Mouse (Mus musculus) CH12.LX (cell line): ENCODE data around the gene Gfi1b. TPM values are rescaled to one million over a fixed set of nuclear protein-coding genes. Genes with fewer than 3 reads are reported as not detected.

Experiments
- DNase-seq: peaks from one replicate; pipeline ENCODE4 v3.0.0-alpha.2; 2013; ENCODE audit errors: extremely low read depth
- H3K27ac ChIP-seq: 2 replicates; pipeline ENCODE4 v1.5.1; 2012; ENCODE audit warnings: low read depth, mild to moderate bottlenecking, control low read depth, moderate library complexity; ENCODE audit not compliant: insufficient read depth
- H3K27me3 ChIP-seq: replicated peaks from 2 replicates; pipeline ENCODE3; 2012; ENCODE audit warnings: inconsistent platforms
- H3K36me3 ChIP-seq, 2 experiments: replicated peaks in 1 of 2; 2 replicates each; pipeline versions ENCODE3 to v1.6.1; 2012; ENCODE audit warnings: inconsistent platforms in 1 of 2, low read length in 1 of 2, mild to moderate bottlenecking in 1 of 2, mixed read lengths in 1 of 2, moderate library complexity in 1 of 2; ENCODE audit not compliant: control insufficient read depth in 1 of 2, insufficient read depth in 1 of 2
- H3K4me1 ChIP-seq, 2 experiments: 2 replicates each; pipeline ENCODE4 v1.6.1; 2012; ENCODE audit warnings: inconsistent platforms in 1 of 2, moderate library complexity in 1 of 2; ENCODE audit not compliant: insufficient read depth in 2 of 2, control insufficient read depth in 1 of 2
- H3K4me2 ChIP-seq: 2 replicates; pipeline ENCODE4 v1.6.1; 2012; ENCODE audit warnings: low read depth, mild to moderate bottlenecking, control low read depth; ENCODE audit not compliant: poor library complexity, insufficient read depth, severe bottlenecking
- H3K4me3 ChIP-seq, 3 experiments: fragments of 150-350 bp in 1 of 3; sonication (generic) in 1 of 3; replicated peaks in 1 of 3; 2 replicates each; pipeline versions ENCODE3 to v1.5.1; 2011 to 2012; ENCODE audit warnings: low read depth in 2 of 3, low read length in 2 of 3, mild to moderate bottlenecking in 2 of 3, moderate library complexity in 2 of 3, control low read depth in 1 of 3, improper control_type of control experiment in 1 of 3, inconsistent platforms in 1 of 3, mixed read lengths in 1 of 3; ENCODE audit not compliant: poor library complexity in 1 of 3
- H3K79me2 ChIP-seq: replicated peaks from 2 replicates; pipeline ENCODE4 v1.6.1; 2012; ENCODE audit warnings: mild to moderate bottlenecking, moderate library complexity; ENCODE audit not compliant: control insufficient read depth, poor library complexity, insufficient read depth, severe bottlenecking; ENCODE audit errors: extremely low read depth
- H3K9ac ChIP-seq: 2 replicates; pipeline ENCODE4 v1.6.1; 2012; ENCODE audit warnings: low read depth, mild to moderate bottlenecking, control low read depth, moderate library complexity; ENCODE audit not compliant: insufficient read depth
- H3K9me3 ChIP-seq: replicated peaks from 2 replicates; pipeline ENCODE3; 2012; ENCODE audit warnings: low read length, inconsistent platforms, mixed read lengths
- ETS1 ChIP-seq: conservative IDR thresholded peaks from 2 replicates; pipeline ENCODE4 v1.6.1; 2012; ENCODE audit warnings: low read depth, mild to moderate bottlenecking, inconsistent platforms, low read length, improper control_type of control experiment, moderate library complexity
- JUN ChIP-seq: IDR thresholded peaks from 2 replicates; pipeline ENCODE4 v1.6.1; 2011; ENCODE audit warnings: low read depth, mild to moderate bottlenecking, low read length, improper control_type of control experiment, moderate library complexity; ENCODE audit not compliant: insufficient read depth
- JUND ChIP-seq: conservative IDR thresholded peaks from 2 replicates; pipeline ENCODE4 v1.6.1; 2011; ENCODE audit warnings: low read depth, low read length, improper control_type of control experiment
- MAZ ChIP-seq: IDR thresholded peaks from 2 replicates; pipeline ENCODE4 v1.6.1; 2012; ENCODE audit warnings: low read depth, mild to moderate bottlenecking, inconsistent platforms, low read length, improper control_type of control experiment, moderate library complexity
- MEF2A ChIP-seq: IDR thresholded peaks from 2 replicates; pipeline ENCODE4 v1.6.1; 2014; ENCODE audit warnings: low read depth, mild to moderate bottlenecking, inconsistent platforms, low read length, improper control_type of control experiment, borderline replicate concordance
- MXI1 ChIP-seq: IDR thresholded peaks from 2 replicates; pipeline ENCODE4 v1.6.1; 2011; ENCODE audit warnings: mild to moderate bottlenecking, low read depth, low read length, improper control_type of control experiment
- NELFE ChIP-seq: IDR thresholded peaks from 2 replicates; pipeline ENCODE4 v1.6.1; 2011; ENCODE audit warnings: low read depth, low read length, improper control_type of control experiment
- NRF1 ChIP-seq: IDR thresholded peaks from 2 replicates; pipeline ENCODE4 v1.6.1; 2014; ENCODE audit warnings: low read depth, mild to moderate bottlenecking, inconsistent platforms, low read length, improper control_type of control experiment, moderate library complexity
- PAX5 ChIP-seq: IDR thresholded peaks from 2 replicates; pipeline ENCODE4 v1.6.1; 2012; ENCODE audit warnings: low read length, inconsistent platforms, mixed read lengths
- POLR2A ChIP-seq: IDR thresholded peaks from 2 replicates; pipeline ENCODE4 v1.6.1; 2011; ENCODE audit warnings: low read depth, mild to moderate bottlenecking, improper control_type of control experiment, low read length
- POLR2AphosphoS2 ChIP-seq: IDR thresholded peaks from 2 replicates; pipeline ENCODE4 v1.6.1; 2011; ENCODE audit warnings: low read depth, low read length, improper control_type of control experiment
- RAD21 ChIP-seq: IDR thresholded peaks from 2 replicates; pipeline ENCODE4 v1.6.1; 2011; ENCODE audit warnings: low read depth, mild to moderate bottlenecking, low read length, improper control_type of control experiment, moderate library complexity
- SIN3A ChIP-seq: IDR thresholded peaks from 2 replicates; pipeline ENCODE4 v1.6.1; 2012; ENCODE audit warnings: low read length, improper control_type of control experiment, inconsistent platforms
- TBP ChIP-seq: conservative IDR thresholded peaks from 2 replicates; pipeline ENCODE4 v1.6.1; 2011; ENCODE audit warnings: low read depth, low read length, improper control_type of control experiment
- UBTF ChIP-seq: IDR thresholded peaks from 2 replicates; pipeline ENCODE4 v1.6.1; 2012; ENCODE audit warnings: low read depth, mild to moderate bottlenecking, inconsistent platforms, low read length, improper control_type of control experiment, moderate library complexity
- ZMIZ1 ChIP-seq: IDR thresholded peaks from 2 replicates; pipeline ENCODE4 v1.6.1; 2012; ENCODE audit warnings: low read depth, mild to moderate bottlenecking, inconsistent platforms, low read length, improper control_type of control experiment
- ZNF384 ChIP-seq: IDR thresholded peaks from 2 replicates; pipeline ENCODE4 v1.6.1; 2012; ENCODE audit warnings: low read depth, low read length, improper control_type of control experiment, inconsistent platforms
- dilution Hi-C: fragments of 300-500 bp; cut with MboI; formaldehyde crosslinking; loops from 2 replicates; pipeline ENCODE4 v1.14.3; 2020; ENCODE audit warnings: low sequenced_read_pairs; ENCODE audit not compliant: extremely low pct_unique_long_range_greater_than_20kb, extremely low pct_ligation_motif_present
- in situ Hi-C: fragments of 300-500 bp; cut with MboI; formaldehyde crosslinking; loops from 3 replicates; pipeline ENCODE4 v1.14.3; 2019; ENCODE audit warnings: low sequenced_read_pairs, low pct_ligation_motif_present, low pct_unique_long_range_greater_than_20kb, mixed read lengths
- polyA plus RNA-seq: library from polyadenylated mRNA; unstranded; fragments of >175 nt; gene quantifications from 2 replicates; pipeline ENCODE4 v1.2.1, GENCODE M21; 2012; ENCODE audit warnings: low read depth; ENCODE audit not compliant: insufficient read length
- total RNA-seq, 2 experiments: library from RNA; depleted of rRNA; stranded (reverse); fragments of 300-350 nt in 1 of 2; fragments of >200 nt in 1 of 2; gene quantifications; 2 replicates each; pipeline ENCODE4 v1.2.3; 2012 to 2014

Gene Gfi1b
- total and polyA plus RNA-seq, 3 experiments, result 0.19 to 0.87 TPM; not detected in 1

- H3K9me3 ChIP-seq, result peaks cover 5% of the 10 kb centered on the region
- peaks cover 0 to 23% of the 10 kb centered on the region in 2 experiments; a peak in 2 of 4 replicates for H3K4me1 ChIP-seq
- dilution Hi-C loops, result no loop called here
- DNase-seq, result no peak
- H3K4me3 ChIP-seq, result no peak overlapping the region
- no peak overlapping the region for H3K9ac ChIP-seq
- TF ChIP-seq PAX5, result no peak
- TF ChIP-seq RAD21, result no peak
- no peak for TF ChIP-seq ETS1
- no peak for TF ChIP-seq NELFE
- TF ChIP-seq ZMIZ1, result no peak
- no peak for TF ChIP-seq MXI1
- TF ChIP-seq JUND, result no peak
- TF ChIP-seq SIN3A, result no peak
- no peak overlapping the region for H3K4me2 ChIP-seq
- H3K79me2 ChIP-seq, result no peaks in the 10 kb centered on the region
- in situ Hi-C loops, result no loop called here
- H3K27me3 ChIP-seq, result peaks cover 11% of the 10 kb centered on the region
- no peak overlapping the region for H3K27ac ChIP-seq
- H3K36me3 ChIP-seq, result no peaks in the 10 kb centered on the region
Observed at GRCm38 (mm10) chr2:28598692-28599568, 22.9 kb downstream of the Gfi1b start.

DNA sequence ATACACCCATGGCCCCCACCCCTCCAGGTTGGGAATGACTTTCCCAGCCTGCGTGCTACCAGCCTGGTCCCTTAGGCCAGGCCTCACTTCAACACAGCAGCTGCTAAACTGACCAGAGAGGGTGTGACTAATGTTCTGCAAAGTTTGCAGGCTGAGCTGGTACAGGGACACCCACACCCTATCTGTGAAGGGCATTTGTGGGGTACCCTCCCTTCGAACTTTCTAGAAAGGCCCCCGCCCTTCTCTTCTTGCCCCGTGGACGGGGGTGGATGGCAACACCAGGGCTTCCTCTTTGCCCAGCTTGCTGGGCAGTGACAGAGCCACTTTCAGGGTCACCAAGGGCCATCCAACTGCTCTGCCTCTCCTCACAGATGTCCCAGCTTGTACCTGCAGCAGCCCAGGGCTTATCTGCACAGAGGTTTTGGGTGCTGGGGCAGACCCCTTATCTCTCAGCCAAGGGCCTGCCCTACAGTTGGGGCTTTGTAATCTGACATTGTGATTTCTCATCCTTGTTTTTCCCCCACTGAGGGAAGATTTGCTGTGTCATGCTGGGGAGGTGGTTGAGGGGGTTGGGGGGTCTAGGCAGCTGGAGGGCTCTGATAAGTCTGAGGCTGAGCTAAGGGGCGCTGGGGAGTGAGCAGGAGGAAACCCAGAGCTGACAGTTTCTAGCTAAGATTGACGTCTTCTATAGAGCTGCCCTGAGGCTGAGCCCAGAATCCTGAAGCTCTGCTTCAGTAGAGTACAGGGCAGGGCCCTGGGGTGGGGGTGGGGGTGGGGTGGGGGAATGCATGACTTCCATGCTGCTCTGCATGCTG is 23.8 kb downstream of the Gfi1b start:
- H3K27me3 ChIP-seq, result peaks cover 15% of the 10 kb centered on the region
- H3K9me3 ChIP-seq, result peaks cover 5% of the 10 kb centered on the region
- in situ Hi-C loops, result no loop called here
- no peaks in the 10 kb centered on the region for H3K36me3 ChIP-seq
- dilution Hi-C loops, result no loop called here
- no peak overlapping the region for H3K27ac ChIP-seq
- H3K4me1 ChIP-seq, result peaks cover 0 to 26% of the 10 kb centered on the region in 2 experiments; a peak in 2 of 4 replicates
- no peaks in the 10 kb centered on the region for H3K79me2 ChIP-seq
- H3K4me3 ChIP-seq, result no peak overlapping the region
- no peak for DNase-seq
- H3K4me2 ChIP-seq, result no peak overlapping the region
- no peak overlapping the region for H3K9ac ChIP-seq
- TF ChIP-seq POLR2A, result no peak
- no peak for TF ChIP-seq ZNF384
- TF ChIP-seq ETS1, result no peak
- no peak for TF ChIP-seq JUND
- no peak for TF ChIP-seq JUN
- no peak for TF ChIP-seq RAD21
- TF ChIP-seq UBTF, result no peak
- no peak for TF ChIP-seq NRF1
- TF ChIP-seq MEF2A, result no peak
- TF ChIP-seq PAX5, result no peak
- TF ChIP-seq POLR2AphosphoS2, result no peak
- TF ChIP-seq MAZ, result no peak
- TF ChIP-seq TBP, result no peak
